Mouse (Mus musculus) kidney, adult 2 months (tissue): ENCODE data around the gene Rab26. TPM values are rescaled to one million over a fixed set of nuclear protein-coding genes. Genes with fewer than 3 reads are reported as not detected.

Source experiments
- DNase-seq: peaks from one replicate; pipeline ENCODE4 v3.0.0; 2021
- H3K27ac ChIP-seq: fragments of 200-500 bp; 2 replicates; pipeline ENCODE4 v1.5.1; 2012; ENCODE audit warnings: low read depth, low read length, control low read depth, inconsistent platforms; ENCODE audit not compliant: insufficient read depth
- H3K27me3 ChIP-seq: fragments of 200-500 bp; replicated peaks from 2 replicates; pipeline ENCODE4 v1.6.1; 2012; ENCODE audit warnings: mild to moderate bottlenecking, moderate library complexity, low read length, inconsistent platforms; ENCODE audit not compliant: control insufficient read depth, insufficient read depth
- H3K36me3 ChIP-seq: fragments of 200-500 bp; 2 replicates; pipeline ENCODE4 v1.6.1; 2012; ENCODE audit warnings: mild to moderate bottlenecking, moderate library complexity, low read length, inconsistent platforms; ENCODE audit not compliant: control insufficient read depth, insufficient read depth
- H3K4me1 ChIP-seq: fragments of 200-500 bp; 2 replicates; pipeline ENCODE4 v1.6.1; 2011; ENCODE audit warnings: low read length; ENCODE audit not compliant: control insufficient read depth, insufficient read depth
- H3K4me3 ChIP-seq: fragments of 200-500 bp; 2 replicates; pipeline ENCODE4 v1.5.1; 2011; ENCODE audit warnings: mild to moderate bottlenecking, low read depth, low read length, control low read depth; ENCODE audit not compliant: insufficient read depth
- CTCF ChIP-seq: fragments of 200-500 bp; conservative IDR thresholded peaks from 2 replicates; pipeline ENCODE4 v1.5.1; 2011; ENCODE audit warnings: low read depth, mild to moderate bottlenecking, control low read depth, low read length, moderate library complexity, mixed read lengths; ENCODE audit not compliant: insufficient read depth, insufficient read length
- POLR2A ChIP-seq: fragments of 200-500 bp; IDR thresholded peaks from one replicate; pipeline ENCODE4 v1.6.1; 2011; ENCODE audit warnings: low read depth, low read length, control low read depth
- WGBS: fragments of 180-500 bp; shearing (Covaris S2); methylation state at CpG from one replicate; pipeline ENCODE4 v1.1.7; 2018; 5-methylcytosine and 5-hydroxymethylcytosine counted together
- polyA plus RNA-seq: library from polyadenylated mRNA; depleted of rRNA; stranded (reverse); fragments of >200 nt; gene quantifications from 2 replicates; pipeline ENCODE4 v1.2.3, GENCODE M21; 2012; rRNA removed

The Rab26 gene
- polyA plus RNA-seq, result 0.56 and 0.58 TPM in 2 replicates

DNA sequence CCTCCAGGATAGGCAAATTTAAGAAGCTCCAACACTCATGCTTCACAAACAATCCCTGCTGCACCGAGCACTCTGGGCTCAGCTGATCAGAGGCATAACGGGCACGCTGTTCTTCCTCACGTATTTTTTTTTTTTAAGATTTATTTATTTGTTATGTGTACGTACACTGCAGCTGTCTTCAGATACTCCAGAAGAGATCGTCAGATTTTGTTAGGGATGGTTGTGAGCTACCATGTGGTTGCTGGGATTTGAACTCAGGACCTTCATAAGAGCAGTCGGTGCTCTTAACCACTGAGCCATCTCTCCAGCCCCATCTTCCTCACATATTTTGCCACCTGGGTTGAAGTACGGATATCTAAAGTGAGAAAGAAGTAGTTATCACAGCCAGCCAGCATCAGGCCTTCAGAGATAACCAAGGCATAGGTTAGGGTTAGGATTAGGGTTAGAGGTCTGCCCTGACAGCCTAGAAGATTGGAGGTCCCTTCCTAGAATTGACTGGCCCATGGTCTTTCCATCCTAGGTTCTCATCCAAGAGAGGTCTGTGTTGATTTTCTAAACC is at the start of gene Rab26:
Rab26 (minus strand) TSS at position 51 of the 559 bp plus-strand sequence.
- WGBS, result 94% methylated on average over 8 of the region's 8 CpGs
- no peak for TF ChIP-seq POLR2A
- TF ChIP-seq CTCF, result no peak
- no peaks in the 10 kb centered on the region for H3K27me3 ChIP-seq
- H3K36me3 ChIP-seq, result no peaks in the 10 kb centered on the region
- no peak for DNase-seq
- H3K4me3 ChIP-seq, result peak within 1 kb of the TSS; percentile 21; the same call in 1 of the 2 replicates
- H3K4me1 ChIP-seq, result peaks cover 3% of the 10 kb centered on the region; the same call in 1 of the 2 replicates
- H3K27ac ChIP-seq, result no peak within 1 kb of the TSS

DNA sequence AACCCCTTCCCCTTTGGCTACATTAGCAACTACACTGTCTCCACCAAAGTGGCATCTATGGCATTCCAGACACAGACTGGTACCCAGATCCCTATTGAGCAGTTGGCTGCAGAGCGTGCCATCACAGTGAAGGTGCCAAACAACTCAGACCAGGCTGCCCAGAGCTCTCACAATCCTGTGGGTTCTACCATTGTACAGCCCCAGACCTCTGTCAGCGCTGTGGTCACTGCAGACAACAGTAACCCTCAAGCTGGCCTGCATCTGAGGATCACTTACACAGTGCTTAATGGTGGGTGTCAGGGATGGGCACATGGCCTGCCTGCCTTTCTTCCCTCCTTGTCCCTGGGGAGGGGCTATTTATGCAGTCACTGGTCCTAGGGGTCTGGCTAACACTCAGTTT is 46.3 kb upstream of the Rab26 start:
- no peak overlapping the region for H3K4me3 ChIP-seq
- no peak overlapping the region for H3K27ac ChIP-seq
- H3K27me3 ChIP-seq, result no peaks in the 10 kb centered on the region
- 70% methylated on average over 2 of the region's 2 CpGs for WGBS
- H3K4me1 ChIP-seq, result no peaks in the 10 kb centered on the region
- H3K36me3 ChIP-seq, result no peaks in the 10 kb centered on the region; the same call in 1 of the 2 replicates
- DNase-seq, result no peak
- TF ChIP-seq CTCF (no peak), POLR2A (no peak)

DNA sequence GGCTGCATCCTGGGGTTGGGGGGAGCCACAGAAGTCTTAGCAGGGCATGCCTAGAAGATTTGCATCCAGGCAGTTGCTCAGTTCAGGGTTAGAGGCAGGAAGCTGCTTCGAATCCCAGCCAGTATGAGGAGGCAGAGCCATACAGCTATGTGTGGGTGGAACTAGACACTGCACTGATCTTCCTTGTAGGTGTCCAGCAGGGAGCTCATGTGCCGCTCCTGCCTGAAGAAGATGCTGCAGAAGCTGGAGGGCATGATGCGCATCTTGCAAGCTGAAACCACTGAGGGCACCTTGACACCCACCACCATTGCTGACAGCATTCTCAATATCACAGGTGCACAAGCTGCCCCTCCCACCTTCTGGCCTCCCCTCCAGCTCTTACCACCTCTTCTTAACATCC is 45.5 kb upstream of the Rab26 start:
- TF ChIP-seq CTCF, result no peak
- TF ChIP-seq POLR2A, result no peak
- no peaks in the 10 kb centered on the region; the same call in 1 of the 2 replicates for H3K36me3 ChIP-seq
- WGBS, result 90% methylated on average over 3 of the region's 3 CpGs
- no peak overlapping the region for H3K27ac ChIP-seq
- no peaks in the 10 kb centered on the region for H3K27me3 ChIP-seq
- no peaks in the 10 kb centered on the region for H3K4me1 ChIP-seq
- DNase-seq, result no peak
- H3K4me3 ChIP-seq, result no peak overlapping the region

DNA sequence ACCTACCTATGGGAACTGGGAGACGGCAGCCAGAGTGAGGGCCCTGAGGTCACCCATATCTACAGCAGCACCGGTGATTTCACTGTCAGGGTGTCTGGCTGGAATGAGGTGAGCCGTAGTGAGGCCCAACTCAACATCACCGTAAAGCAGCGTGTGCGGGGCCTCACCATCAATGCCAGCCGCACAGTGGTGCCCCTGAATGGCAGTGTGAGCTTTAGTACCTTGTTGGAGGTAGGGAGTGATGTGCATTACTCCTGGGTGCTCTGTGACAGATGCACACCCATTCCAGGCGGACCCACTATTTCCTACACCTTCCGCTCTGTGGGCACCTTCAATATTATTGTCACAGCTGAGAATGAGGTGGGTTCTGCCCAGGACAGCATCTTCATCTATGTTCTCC is 39.8 kb upstream of the Rab26 start:
- no peak for DNase-seq
- H3K4me3 ChIP-seq, result no peak overlapping the region
- no peaks in the 10 kb centered on the region for H3K4me1 ChIP-seq
- no peaks in the 10 kb centered on the region; the same call in 1 of the 2 replicates for H3K36me3 ChIP-seq
- no peak for TF ChIP-seq POLR2A
- no peak for TF ChIP-seq CTCF
- no peaks in the 10 kb centered on the region for H3K27me3 ChIP-seq
- 94% methylated on average over 9 of the region's 9 CpGs for WGBS
- H3K27ac ChIP-seq, result no peak overlapping the region

DNA sequence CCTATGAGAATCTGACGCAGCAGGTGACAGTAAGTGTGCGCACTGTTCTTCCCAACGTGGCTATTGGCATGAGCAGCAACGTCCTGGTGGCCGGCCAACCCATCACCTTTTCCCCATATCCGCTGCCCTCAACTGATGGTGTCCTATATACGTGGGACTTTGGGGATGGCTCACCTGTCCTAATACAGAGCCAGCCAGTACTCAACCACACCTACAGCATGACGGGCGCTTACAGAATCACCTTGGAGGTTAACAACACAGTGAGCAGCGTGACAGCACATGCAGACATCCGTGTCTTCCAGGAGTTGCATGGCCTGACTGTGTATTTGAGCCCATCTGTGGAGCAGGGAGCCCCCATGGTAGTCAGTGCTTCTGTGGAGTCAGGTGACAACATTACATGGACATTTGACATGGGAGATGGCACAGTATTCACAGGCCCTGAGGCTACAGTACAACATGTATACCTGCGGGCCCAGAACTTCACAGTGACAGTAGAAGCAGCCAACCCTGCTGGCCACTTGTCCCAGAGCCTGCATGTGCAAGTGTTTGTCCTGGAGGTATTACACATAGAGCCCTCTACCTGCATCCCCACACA is 38.7 kb upstream of the Rab26 start:
- no peak for DNase-seq
- Histone ChIP-seq H3K4me3 (no peak overlapping the region), H3K27ac (no peak overlapping the region), H3K27me3 (no peaks in the 10 kb centered on the region), H3K4me1 (no peaks in the 10 kb centered on the region), H3K36me3 (no peaks in the 10 kb centered on the region; the same call in 1 of the 2 replicates)
- no peak for TF ChIP-seq POLR2A
- TF ChIP-seq CTCF, result no peak
- 94% methylated on average over 12 of the region's 12 CpGs for WGBS

DNA sequence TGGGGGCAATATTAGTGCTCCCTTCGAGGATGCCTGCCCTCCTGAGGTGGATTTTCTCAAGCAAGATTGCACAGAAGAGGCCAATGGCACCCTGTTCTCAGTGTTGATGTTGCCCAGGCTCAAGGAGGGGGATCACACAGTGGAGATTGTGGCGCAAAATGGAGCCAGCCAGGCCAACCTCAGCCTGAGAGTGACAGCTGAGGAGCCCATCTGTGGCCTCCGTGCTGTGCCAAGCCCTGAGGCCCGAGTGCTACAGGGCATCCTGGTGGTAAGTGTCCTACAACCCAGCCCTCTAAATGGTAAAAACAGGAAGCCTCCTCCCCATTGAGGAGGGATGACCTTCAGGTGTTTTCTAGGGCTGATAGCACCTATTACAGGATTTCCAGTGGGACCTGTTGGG is 35.8 kb upstream of the Rab26 start:
- H3K36me3 ChIP-seq, result no peaks in the 10 kb centered on the region; the same call in 1 of the 2 replicates
- 83% methylated on average over 4 of the region's 4 CpGs for WGBS
- no peak for DNase-seq
- no peaks in the 10 kb centered on the region for H3K27me3 ChIP-seq
- H3K4me3 ChIP-seq, result no peak overlapping the region
- no peak for TF ChIP-seq POLR2A
- TF ChIP-seq CTCF, result no peak
- no peak overlapping the region for H3K27ac ChIP-seq
- H3K4me1 ChIP-seq, result no peaks in the 10 kb centered on the region

DNA sequence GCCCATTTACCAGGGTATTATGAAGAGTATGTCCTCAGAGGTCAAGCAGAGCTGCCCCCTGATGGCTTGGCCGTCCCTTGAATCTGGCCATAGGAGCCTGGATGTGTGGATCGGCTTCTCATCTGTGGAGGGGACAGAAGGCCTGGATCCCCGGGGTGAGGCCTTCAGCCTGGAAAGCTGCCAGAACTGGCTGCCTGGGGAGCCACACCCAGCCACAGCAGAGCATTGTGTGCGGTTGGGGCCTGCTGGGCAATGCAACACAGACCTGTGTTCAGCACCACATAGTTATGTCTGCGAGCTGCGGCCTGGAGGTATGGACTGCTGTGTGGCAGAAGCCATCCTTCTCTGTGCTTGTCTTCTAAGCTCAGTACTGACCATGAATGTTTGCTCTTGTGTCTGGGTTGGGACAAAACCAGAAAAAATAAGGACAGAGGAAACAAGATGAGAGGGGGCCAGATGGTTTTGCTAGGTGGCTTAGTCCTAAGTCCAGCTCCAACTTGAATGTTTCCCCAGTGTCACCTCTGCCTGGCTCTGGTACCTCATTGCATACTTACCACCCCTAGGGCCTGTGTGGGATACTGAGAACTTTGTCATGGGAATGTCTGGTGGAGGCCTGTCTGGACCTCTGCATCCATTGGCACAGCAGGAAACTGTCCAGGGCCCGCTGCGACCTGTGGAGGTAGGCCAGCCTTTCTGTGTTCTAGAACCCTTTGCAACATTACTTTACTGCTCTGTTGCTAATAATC is 33.2 kb upstream of the Rab26 start:
- H3K4me3 ChIP-seq, result no peak overlapping the region
- no peaks in the 10 kb centered on the region for H3K4me1 ChIP-seq
- 57% methylated on average over 8 of the region's 8 CpGs for WGBS
- H3K36me3 ChIP-seq, result no peaks in the 10 kb centered on the region
- no peaks in the 10 kb centered on the region for H3K27me3 ChIP-seq
- TF ChIP-seq POLR2A (no peak), CTCF (no peak)
- no peak overlapping the region for H3K27ac ChIP-seq
- DNase-seq, result peak; percentile 42
